ENCODE assay signal across 22 mouse cellular contexts in genomic region chr10:60394936-60395335, GRCm38 (mm10). TPM values are rescaled to one million over a fixed set of nuclear protein-coding genes. Genes with fewer than 3 reads are reported as not detected.
DNase-seq lines count a peak whose midpoint lies in the region; ATAC-seq and TF ChIP-seq lines count a peak whose summit lies in the region.
"Had no signal": no experiment of that assay in that cellular context is flagged by ENCODE, and none has a peak within 500 bp of the region (broad histone marks: within the 10 kb centered on the region; RNA-seq: fewer than 3 reads in every experiment).

No protein-coding gene starts in this region.

- no peak overlapping the region for H3K4me2 ChIP-seq in hindbrain, embryonic 13.5 days
- H3K4me2 ChIP-seq: embryonic facial prominence, embryonic 13.5 days; heart, embryonic 15.5 days had no signal

- H3K9me3 ChIP-seq in hindbrain, embryonic 13.5 days = no peaks in the 10 kb centered on the region
- no peaks in the 10 kb centered on the region for H3K9me3 ChIP-seq in hindbrain, embryonic 10.5 days
- H3K9me3 ChIP-seq: embryonic facial prominence, embryonic 13.5 days; heart, embryonic 15.5 days; megakaryocyte, embryonic 14.5 days had no signal

- H3K36me3 ChIP-seq in hindbrain, embryonic 13.5 days = no peaks in the 10 kb centered on the region
- H3K36me3 ChIP-seq in hindbrain, embryonic 10.5 days = no peaks in the 10 kb centered on the region
- H3K36me3 ChIP-seq: embryonic facial prominence, embryonic 13.5 days; heart, embryonic 15.5 days had no signal

- 62% methylated on average over 7 of the region's 7 CpGs for WGBS in hindbrain, embryonic 13.5 days
- WGBS in hindbrain, embryonic 10.5 days = 90% methylated on average over 7 of the region's 7 CpGs

- intact Hi-C loops in left cerebral cortex, postnatal 36 days (cut with DNase I) = no loop called here
- intact Hi-C loops in left cerebral cortex, postnatal 4 days (cut with DNase I) = no loop called here

- peak overlapping the region; percentile 8 for H3K27ac ChIP-seq in hindbrain, embryonic 13.5 days
- H3K27ac ChIP-seq in hindbrain, embryonic 10.5 days = no peak overlapping the region
- H3K27ac ChIP-seq: embryonic facial prominence, embryonic 13.5 days; heart, adult 2 months; heart, embryonic 15.5 days; stomach, postnatal 0 days had no signal

- no peak for DNase-seq in hindbrain, embryonic 10.5 days (ENCODE audit: low spot score)
- DNase-seq in left cerebral cortex, postnatal 36 days (ENCODE audit: low spot score in 2 of 2) = peak; percentile 30 to 38
- DNase-seq in left cerebral cortex, postnatal 4 days = no peak
- DNase-seq in brain, embryonic 14.5 days (ENCODE audit: low read depth) = peak; percentile 53
- DNase-seq in right cerebral cortex, postnatal 10 days (ENCODE audit: low spot score in 2 of 2) = peak; percentile 59 to 65
- DNase-seq in heart, adult 9 months (ENCODE audit: low spot score in 2 of 2) = no peak
- no peak for DNase-seq in cerebellum, postnatal 25 days
- DNase-seq: adrenal gland, adult 8-10 months; B cell, adult 2 months; cerebellum, postnatal 10 days; gastrocnemius, postnatal 25 days; heart, adult 2 months; heart, postnatal 4 days; kidney, adult 11 months; liver, postnatal 0 days; lung, postnatal 14 days had no signal

- H3K9ac ChIP-seq in hindbrain, embryonic 13.5 days = no peak overlapping the region
- H3K9ac ChIP-seq: embryonic facial prominence, embryonic 13.5 days; heart, embryonic 15.5 days; liver, postnatal 0 days had no signal

- H3K27me3 ChIP-seq in hindbrain, embryonic 13.5 days = no peaks in the 10 kb centered on the region
- no peaks in the 10 kb centered on the region for H3K27me3 ChIP-seq in hindbrain, embryonic 10.5 days (ENCODE audit: insufficient read depth, poor library complexity, severe bottlenecking)
- H3K27me3 ChIP-seq: embryonic facial prominence, embryonic 13.5 days; heart, embryonic 15.5 days had no signal

- no peak for ATAC-seq in hindbrain, embryonic 13.5 days (ENCODE audit: low FRiP score)
- ATAC-seq: liver, postnatal 0 days had no signal

- H3K4me1 ChIP-seq in hindbrain, embryonic 13.5 days (replicated peaks) = peaks cover 41% of the 10 kb centered on the region
- H3K4me1 ChIP-seq in hindbrain, embryonic 10.5 days (replicated peaks) = peaks cover 33% of the 10 kb centered on the region

- H3K4me3 ChIP-seq in hindbrain, embryonic 13.5 days = no peak overlapping the region
- no peak overlapping the region for H3K4me3 ChIP-seq in hindbrain, embryonic 10.5 days
- H3K4me3 ChIP-seq: embryonic facial prominence, embryonic 13.5 days; heart, adult 2 months; heart, embryonic 15.5 days had no signal

- no peak for TF ChIP-seq POLR2A in brain, embryonic 14.5 days (IDR thresholded peaks at IDR 0.05; ENCODE audit: borderline replicate concordance, extremely low read depth, insufficient read depth, insufficient read length, poor library complexity, severe bottlenecking)

- no peak for TF ChIP-seq CTCF in brain, embryonic 14.5 days (IDR thresholded peaks at IDR 0.05; ENCODE audit: borderline replicate concordance, extremely low read depth, insufficient read depth, insufficient read length)

RNA-seq across cellular contexts. Expression of gene Gm17455, which starts 4.6 kb away (rescaled TPM):
- polyA plus RNA-seq in hindbrain, embryonic 13.5 days (2015; fragmentation: Nextera tagmentation; extraction: Ambion mirVana) = 9.3 and 13.2 TPM in 2 replicates
- polyA plus RNA-seq in hindbrain, embryonic 10.5 days (2016; fragmentation: Nextera tagmentation; extraction: Ambion mirVana) = 6.5 and 10.1 TPM in 2 replicates
- total RNA-seq in left cerebral cortex, postnatal 36 days (2021) = not detected
- total RNA-seq in left cerebral cortex, postnatal 4 days (2021) = 1 to 10 TPM; 1.2 to 2.1 TPM
- polyA plus RNA-seq in brain, embryonic 14.5 days (2012; rRNA removed) = 6.5 and 9.1 TPM in 2 replicates
- total RNA-seq: adrenal gland, adult 8-10 months; gastrocnemius, postnatal 25 days; heart, adult 2 months; heart, postnatal 4 days; liver, adult 2 months had no signal
- polyA plus RNA-seq: liver, adult 2 months; liver, postnatal 0 days had no signal

RNA-seq across cellular contexts. Expression of gene Vsir, which starts 48.3 kb away (rescaled TPM):
- 2.2 and 2.3 TPM in 2 replicates for polyA plus RNA-seq in hindbrain, embryonic 13.5 days (2015; fragmentation: Nextera tagmentation; extraction: Ambion mirVana)
- 1.8 and 2.0 TPM in 2 replicates for polyA plus RNA-seq in hindbrain, embryonic 10.5 days (2016; fragmentation: Nextera tagmentation; extraction: Ambion mirVana)
- total RNA-seq in left cerebral cortex, postnatal 36 days (2021) = 10 to 100 TPM; 25.2 to 27.8 TPM
- 1 to 10 TPM; 5.8 to 6.4 TPM for total RNA-seq in left cerebral cortex, postnatal 4 days (2021)
- 5.1 and 6.9 TPM in 2 replicates for polyA plus RNA-seq in brain, embryonic 14.5 days (2012; rRNA removed)

Comparison
In these comparisons a context has a peak if more than half of its experiments do, and no peak if none do; other contexts are left out.
1. DNase-seq: peak in left cerebral cortex, postnatal 36 days (2 of 2), brain, embryonic 14.5 days (single experiment) and right cerebral cortex, postnatal 10 days (2 of 2); none in hindbrain, embryonic 10.5 days (single experiment), left cerebral cortex, postnatal 4 days (single experiment), heart, adult 9 months (0 of 2) and cerebellum, postnatal 25 days (0 of 2).